Mouse (Mus musculus) heart, postnatal 14 days (tissue): ENCODE results near the gene Olfr1049. TPM values are rescaled to one million over a fixed set of nuclear protein-coding genes. Genes with fewer than 3 reads are reported as not detected.
"Not testable (repeated sequence)": the region's sequence is repeated elsewhere in the genome, so short reads cannot be mapped to it uniquely, and the experiment has no call there.

ENCODE experiments used
- DNase-seq, 2 experiments: peaks; one replicate each; pipeline ENCODE4 v3.0.0; 2021 to 2022
- intact Hi-C: fragments of 180-260 bp; cut with DNase I; formaldehyde crosslinking; loops from one replicate; pipeline ENCODE4 v1.15.1; 2025
- long read RNA-seq, 2 experiments: library from polyadenylated mRNA; stranded (forward); transcript quantifications; one replicate each; pipeline ENCODE4 v2.0.0; 2021
- total RNA-seq, 2 experiments: library from RNA; stranded (reverse); gene quantifications; 2 replicates each; pipeline ENCODE4 v1.2.3; 2021

Gene Olfr1049
- not detected for total RNA-seq
- long read RNA-seq, experiment 1: 0 reads
- long read RNA-seq, experiment 2: 0 reads

DNA sequence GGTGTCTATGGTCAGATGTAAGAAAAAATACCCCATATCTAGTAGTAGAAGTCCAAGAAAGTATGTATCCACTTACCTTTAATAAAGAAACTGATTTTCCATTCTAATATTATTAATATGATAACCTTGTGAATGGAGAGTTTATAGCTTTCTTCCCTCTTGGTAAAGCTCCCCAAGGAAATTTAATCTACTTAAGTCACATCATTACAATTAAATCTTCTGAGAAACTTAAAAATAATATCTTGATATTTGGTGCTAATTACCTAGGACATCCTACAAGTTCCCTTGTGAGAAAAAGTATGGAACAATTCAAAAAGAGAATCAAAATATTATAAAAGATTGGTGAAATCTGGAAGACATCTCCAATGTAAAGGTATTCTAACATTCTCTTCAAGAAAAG lies at the start of gene Olfr1049:
TSS of gene Olfr1049 (minus strand) at position 101 of the 400 bp plus-strand sequence.
- DNase-seq, intact Hi-C loops: not testable (repeated sequence)

- intact Hi-C loops: no loop called here
- DNase-seq: no peak
These were observed 34.0 kb upstream of the Olfr1049 start, which contains the start of gene Olfr1052 for GRCm38 (mm10) chr2:86292155-86292554. Gene Olfr1052, plus strand, starts transcription at chr2:86292455.

DNA sequence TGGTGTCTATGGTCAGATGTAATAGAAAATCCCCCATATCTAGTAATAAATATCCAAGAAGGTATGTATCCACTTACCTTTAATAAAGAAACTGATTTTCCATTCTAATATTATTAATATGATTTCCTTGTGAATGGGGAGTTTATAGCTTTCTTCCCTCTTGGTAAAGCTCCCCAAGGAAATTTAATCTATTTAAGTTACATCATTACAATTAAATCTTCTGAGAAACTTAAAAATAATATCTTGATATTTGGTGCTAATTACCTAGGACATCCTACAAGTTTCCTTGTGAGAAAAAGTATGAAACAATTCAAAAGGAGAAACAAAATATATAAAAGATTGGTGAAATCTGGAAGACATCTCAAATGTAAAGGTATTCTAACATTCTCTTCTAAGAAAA lies 20.9 kb upstream of the Olfr1049 start, which contains the start of gene Olfr1051:
TSS of gene Olfr1051 (minus strand) at position 101 of the 400 bp plus-strand sequence.
- intact Hi-C loops: not testable (repeated sequence)

GRCm38 (mm10) chr2:86240189-86240588 lies 17.9 kb downstream of the Olfr1049 start, which contains the start of gene Olfr1048:
Gene Olfr1048, minus strand, starts transcription at chr2:86240289.
- no peak for DNase-seq
- intact Hi-C loops: no loop called here

More for the DNA sequence above, 20.9 kb upstream of the Olfr1049 start, which contains the start of gene Olfr1051:
- DNase-seq: not testable (repeated sequence)

- no peak for DNase-seq
- intact Hi-C loops: no loop called here
These were observed 26.8 kb downstream of the Olfr1049 start, which contains the start of gene Olfr1047 for GRCm38 (mm10) chr2:86231301-86231700. Gene Olfr1047, minus strand, starts transcription at chr2:86231401.

GRCm38 (mm10) chr2:86219214-86219613 lies 38.9 kb downstream of the Olfr1049 start, which contains the start of gene Olfr1046:
Gene Olfr1046, minus strand, starts transcription at chr2:86219314.
- DNase-seq: no peak
- intact Hi-C loops: no loop called here

Other genes starting within 250 kb of the Olfr1049 start
- gene Olfr1033, start 237.7 kb downstream of the Olfr1049 start, total RNA-seq: 1 to 10 TPM; 3.4 to 7.1 TPM
- under 1 TPM; 0.10 to 0.29 TPM for gene Olfr1034, start 212.5 kb downstream of the Olfr1049 start, total RNA-seq
- not detected for gene Olfr1036, start 184.3 kb downstream of the Olfr1049 start, total RNA-seq
- not detected for gene Olfr1037, start 170.9 kb downstream of the Olfr1049 start, total RNA-seq
- gene Olfr1039, start 122.4 kb downstream of the Olfr1049 start, total RNA-seq: not detected
- not detected for gene Olfr1040, start 111.6 kb downstream of the Olfr1049 start, total RNA-seq
- not detected for gene Olfr1042, start 96.5 kb downstream of the Olfr1049 start, total RNA-seq
- not detected for gene Olfr1043, start 90.8 kb downstream of the Olfr1049 start, total RNA-seq
- gene Olfr1044, start 80.5 kb downstream of the Olfr1049 start, total RNA-seq: not detected
- not detected for gene Olfr52, start 72.6 kb downstream of the Olfr1049 start, total RNA-seq
- gene Olfr1045, start 55.3 kb downstream of the Olfr1049 start, total RNA-seq: not detected
- not detected for gene Olfr1046, start 39.0 kb downstream of the Olfr1049 start, total RNA-seq
- not detected for gene Olfr1047, start 26.9 kb downstream of the Olfr1049 start, total RNA-seq
- gene Olfr1048, start 18.0 kb downstream of the Olfr1049 start, total RNA-seq: not detected
- gene Olfr1051, start 20.8 kb upstream of the Olfr1049 start, total RNA-seq: not detected
- not detected for gene Olfr1052, start 34.1 kb upstream of the Olfr1049 start, total RNA-seq
- not detected for gene Olfr1053, start 57.0 kb upstream of the Olfr1049 start, total RNA-seq
- gene Olfr1054, start 77.1 kb upstream of the Olfr1049 start, total RNA-seq: not detected
- not detected for gene Olfr1055, start 92.0 kb upstream of the Olfr1049 start, total RNA-seq
- gene Olfr1056, start 104.1 kb upstream of the Olfr1049 start, total RNA-seq: not detected
- not detected for gene Olfr1057, start 120.1 kb upstream of the Olfr1049 start, total RNA-seq
- gene Olfr1058, start 130.2 kb upstream of the Olfr1049 start, total RNA-seq: not detected
- not detected for gene Olfr1061, start 155.7 kb upstream of the Olfr1049 start, total RNA-seq
- not detected for gene Olfr1062, start 168.4 kb upstream of the Olfr1049 start, total RNA-seq
- gene Olfr1065, start 192.3 kb upstream of the Olfr1049 start, total RNA-seq: not detected
- not detected for gene Olfr1066, start 197.9 kb upstream of the Olfr1049 start, total RNA-seq
- not detected for gene Olfr228, start 229.1 kb upstream of the Olfr1049 start, total RNA-seq